Mouse (Mus musculus): ENCODE measurements around the gene Agap1. TPM values are rescaled to one million over a fixed set of nuclear protein-coding genes. Genes with fewer than 3 reads are reported as not detected.

Agap1 gene
- polyA plus RNA-seq, 1 experiment from 2014 or later = 17.9 TPM

DNA sequence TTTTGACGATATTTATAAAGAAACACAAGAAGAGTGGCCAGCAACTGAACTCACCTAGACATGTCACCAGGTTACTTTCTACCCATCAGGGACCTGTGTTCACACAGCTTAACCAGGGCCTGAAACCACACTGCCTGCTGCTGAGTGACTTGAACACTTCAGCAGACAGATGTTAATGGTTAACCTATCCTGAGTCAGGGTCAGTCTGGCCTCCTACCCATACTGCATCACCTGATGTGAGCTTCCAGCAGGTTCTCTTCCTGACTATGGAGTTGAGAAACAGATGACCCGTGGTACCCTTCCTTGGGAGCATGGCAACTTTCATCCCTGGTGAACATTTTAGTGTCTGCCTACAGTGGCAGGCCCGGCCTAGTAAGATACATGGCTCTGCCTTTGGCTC, 367.8 kb downstream of the Agap1 start:
- Histone ChIP-seq H3K4me2 (ENCODE audit: low read length) (no peak overlapping the region), H3K4me3 (ENCODE audit: low read depth, low read length) (no peak overlapping the region), H3K9ac (ENCODE audit: low read length) (no peak overlapping the region), H3K27me3 (replicated peaks; ENCODE audit: control insufficient read depth, insufficient read depth, low read length) (no peaks in the 10 kb centered on the region), H3K36me3 (ENCODE audit: control insufficient read depth, insufficient read depth, low read length) (no peaks in the 10 kb centered on the region), H3K9me3 (ENCODE audit: control insufficient read depth, low read length) (no peaks in the 10 kb centered on the region), H3K4me1 (replicated peaks; ENCODE audit: control insufficient read depth, insufficient read depth, low read length) (no peaks in the 10 kb centered on the region), H3K27ac (ENCODE audit: low read depth) (no peak overlapping the region)
- DNase-seq (ENCODE audit: low spot score) = no peak
- 85% methylated on average over 3 of the region's 3 CpGs for WGBS
- ATAC-seq (replicated peaks; ENCODE audit: low FRiP score, low TSS enrichment, low read depth) = 0 out of 2 replicates have a peak, but pooled peaks have one; percentile 43

DNA sequence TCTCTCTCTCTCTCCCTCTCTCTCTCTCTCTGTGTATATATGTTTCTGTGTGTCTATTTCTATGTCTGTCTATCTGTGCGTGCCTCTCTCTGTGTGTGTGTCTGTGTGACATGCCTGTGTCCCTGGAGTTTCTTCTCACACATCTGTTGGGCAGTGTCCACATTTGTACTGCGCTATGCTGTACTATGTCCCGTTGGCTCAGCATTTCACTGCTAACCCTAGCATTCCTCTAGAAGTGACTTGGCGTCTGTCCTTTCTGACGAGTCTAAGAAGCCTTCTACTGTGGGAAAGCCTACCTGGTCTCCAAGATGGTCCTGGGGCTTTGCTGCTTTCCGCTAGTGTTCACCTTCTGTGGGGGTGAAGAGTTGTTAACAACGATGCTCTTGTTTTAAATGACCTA, 368.4 kb downstream of the Agap1 start:
- no peak overlapping the region for H3K27ac ChIP-seq (ENCODE audit: low read depth)
- no peak overlapping the region for H3K4me3 ChIP-seq (ENCODE audit: low read depth, low read length)
- ATAC-seq (replicated peaks; ENCODE audit: low FRiP score, low TSS enrichment, low read depth) (no peak), DNase-seq (ENCODE audit: low spot score) (no peak)
- H3K4me2 ChIP-seq (ENCODE audit: low read length) = no peak overlapping the region
- no peak overlapping the region for H3K9ac ChIP-seq (ENCODE audit: low read length)
- 90% methylated on average over 7 of the region's 7 CpGs for WGBS
- no peaks in the 10 kb centered on the region for H3K9me3 ChIP-seq (ENCODE audit: control insufficient read depth, low read length)
- H3K36me3 ChIP-seq (ENCODE audit: control insufficient read depth, insufficient read depth, low read length) = no peaks in the 10 kb centered on the region
- no peaks in the 10 kb centered on the region for H3K4me1 ChIP-seq (replicated peaks; ENCODE audit: control insufficient read depth, insufficient read depth, low read length)
- no peaks in the 10 kb centered on the region for H3K27me3 ChIP-seq (replicated peaks; ENCODE audit: control insufficient read depth, insufficient read depth, low read length)

DNA sequence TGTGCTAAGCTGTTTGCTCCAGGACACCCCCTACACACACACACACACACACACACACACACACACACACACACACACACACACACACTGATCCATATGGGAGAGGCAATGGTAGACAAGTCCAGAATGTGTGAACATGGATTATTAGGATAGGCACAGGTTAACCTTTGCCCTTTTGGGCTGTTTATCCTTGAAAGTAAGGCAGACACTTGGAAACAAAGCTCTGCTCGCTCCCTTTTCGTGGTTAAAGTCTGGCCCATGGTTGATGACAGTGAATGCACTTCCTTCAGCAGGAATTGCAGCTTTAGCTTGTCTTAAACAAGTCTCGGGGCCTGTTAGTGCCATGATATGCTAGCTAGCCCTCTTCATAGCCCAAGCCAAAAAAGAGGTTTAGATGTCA, 372.4 kb downstream of the Agap1 start:
- H3K4me3 ChIP-seq (ENCODE audit: low read depth, low read length) = no peak overlapping the region
- no peaks in the 10 kb centered on the region for H3K9me3 ChIP-seq (ENCODE audit: control insufficient read depth, low read length)
- H3K27ac ChIP-seq (ENCODE audit: low read depth) = no peak overlapping the region
- H3K9ac ChIP-seq (ENCODE audit: low read length) = no peak overlapping the region
- no peak for DNase-seq (ENCODE audit: low spot score)
- H3K4me2 ChIP-seq (ENCODE audit: low read length) = no peak overlapping the region
- H3K36me3 ChIP-seq (ENCODE audit: control insufficient read depth, insufficient read depth, low read length) = no peaks in the 10 kb centered on the region
- H3K4me1 ChIP-seq (replicated peaks; ENCODE audit: control insufficient read depth, insufficient read depth, low read length) = no peaks in the 10 kb centered on the region
- no peaks in the 10 kb centered on the region for H3K27me3 ChIP-seq (replicated peaks; ENCODE audit: control insufficient read depth, insufficient read depth, low read length)
- ATAC-seq (replicated peaks; ENCODE audit: low FRiP score, low TSS enrichment, low read depth) = no peak
- 41% methylated on average over 3 of the region's 3 CpGs for WGBS

DNA sequence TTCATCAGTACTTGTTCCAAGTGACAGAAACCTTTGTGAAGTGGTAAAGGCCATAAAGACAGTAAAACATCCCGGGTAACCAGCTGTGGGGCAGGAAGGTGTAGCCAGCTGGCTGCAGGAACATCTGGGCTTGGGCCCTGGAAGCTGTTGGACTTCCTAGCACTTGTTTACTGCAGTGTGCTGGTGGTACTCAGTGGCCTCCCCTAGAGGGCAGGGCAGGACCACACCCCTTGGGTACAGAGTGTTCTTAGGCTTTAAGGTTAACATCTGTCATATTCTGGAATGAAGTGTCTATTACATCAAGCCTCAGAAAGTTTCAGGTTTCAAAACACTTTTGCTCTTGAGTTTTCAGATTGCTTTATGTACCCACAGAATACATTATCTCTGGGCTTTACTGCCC, 376.5 kb downstream of the Agap1 start:
- Histone ChIP-seq H3K4me2 (ENCODE audit: low read length) (no peak overlapping the region), H3K27ac (ENCODE audit: low read depth) (no peak overlapping the region), H3K4me1 (replicated peaks; ENCODE audit: control insufficient read depth, insufficient read depth, low read length) (no peaks in the 10 kb centered on the region), H3K4me3 (ENCODE audit: low read depth, low read length) (no peak overlapping the region), H3K27me3 (replicated peaks; ENCODE audit: control insufficient read depth, insufficient read depth, low read length) (no peaks in the 10 kb centered on the region), H3K36me3 (ENCODE audit: control insufficient read depth, insufficient read depth, low read length) (no peaks in the 10 kb centered on the region), H3K9ac (ENCODE audit: low read length) (no peak overlapping the region), H3K9me3 (ENCODE audit: control insufficient read depth, low read length) (no peaks in the 10 kb centered on the region)
- 30% methylated on average over 1 of the region's 1 CpGs for WGBS
- DNase-seq (ENCODE audit: low spot score) (no peak), ATAC-seq (replicated peaks; ENCODE audit: low FRiP score, low TSS enrichment, low read depth) (no peak)

DNA sequence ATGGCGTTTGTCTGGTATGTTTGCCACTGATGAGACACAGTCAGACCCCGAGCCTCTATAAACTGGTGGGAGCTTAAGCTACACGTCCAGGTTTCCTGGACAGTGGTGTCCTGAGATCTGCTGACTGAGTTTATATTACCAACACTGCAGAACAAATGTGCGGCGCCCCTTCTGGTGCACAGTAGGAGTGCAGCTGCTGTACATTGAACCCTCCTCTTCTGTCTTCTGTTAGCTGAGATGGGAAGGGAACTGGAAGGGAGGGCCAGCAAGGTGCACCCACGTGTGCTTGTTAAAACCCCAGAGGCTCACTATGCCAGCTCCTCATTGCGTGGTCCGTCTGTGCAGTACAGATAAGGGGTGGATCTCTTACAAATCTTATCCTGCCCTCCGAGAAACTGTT, 389.5 kb downstream of the Agap1 start:
- H3K9me3 ChIP-seq (ENCODE audit: control insufficient read depth, low read length) = no peaks in the 10 kb centered on the region
- no peak for DNase-seq (ENCODE audit: low spot score)
- H3K4me1 ChIP-seq (replicated peaks; ENCODE audit: control insufficient read depth, insufficient read depth, low read length) = 0 out of 2 replicates have a peak, but pooled peaks cover 1% of the 10 kb centered on the region
- peaks cover 6% of the 10 kb centered on the region; the same call in 1 of the 2 replicates for H3K36me3 ChIP-seq (ENCODE audit: control insufficient read depth, insufficient read depth, low read length)
- no peak for ATAC-seq (replicated peaks; ENCODE audit: low FRiP score, low TSS enrichment, low read depth)
- WGBS = 68% methylated on average over 9 of the region's 9 CpGs
- no peaks in the 10 kb centered on the region for H3K27me3 ChIP-seq (replicated peaks; ENCODE audit: control insufficient read depth, insufficient read depth, low read length)
- no peak overlapping the region for H3K4me2 ChIP-seq (ENCODE audit: low read length)
- H3K9ac ChIP-seq (ENCODE audit: low read length) = no peak overlapping the region
- H3K27ac ChIP-seq (ENCODE audit: low read depth) = no peak overlapping the region
- H3K4me3 ChIP-seq (ENCODE audit: low read depth, low read length) = no peak overlapping the region

DNA sequence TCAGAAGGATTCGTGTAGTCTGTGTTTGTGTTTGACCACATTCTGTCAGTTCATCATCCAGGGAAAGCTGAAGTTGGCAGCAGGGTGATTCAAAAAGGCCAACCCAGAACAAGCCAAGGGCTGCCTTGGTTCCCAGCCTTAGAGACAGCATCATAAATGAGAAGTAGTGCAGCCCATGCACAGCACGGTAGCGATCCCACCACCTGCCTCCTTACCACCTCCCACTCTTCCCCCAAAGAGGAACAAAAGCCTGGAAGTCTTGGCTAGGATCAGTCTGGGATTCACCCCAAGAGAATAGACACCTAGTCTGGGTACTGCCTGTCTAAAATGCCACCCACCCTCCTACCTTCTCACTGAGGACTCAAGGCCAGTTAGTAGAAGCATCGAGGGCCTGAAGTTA, 390.9 kb downstream of the Agap1 start:
- 77% methylated on average over 4 of the region's 4 CpGs for WGBS
- no peaks in the 10 kb centered on the region for H3K27me3 ChIP-seq (replicated peaks; ENCODE audit: control insufficient read depth, insufficient read depth, low read length)
- 0 out of 2 replicates have a peak, but pooled peaks cover 6% of the 10 kb centered on the region for H3K36me3 ChIP-seq (ENCODE audit: control insufficient read depth, insufficient read depth, low read length)
- DNase-seq (ENCODE audit: low spot score) (no peak), ATAC-seq (replicated peaks; ENCODE audit: low FRiP score, low TSS enrichment, low read depth) (no peak)
- no peaks in the 10 kb centered on the region for H3K9me3 ChIP-seq (ENCODE audit: control insufficient read depth, low read length)
- no peak overlapping the region for H3K4me3 ChIP-seq (ENCODE audit: low read depth, low read length)
- no peak overlapping the region for H3K9ac ChIP-seq (ENCODE audit: low read length)
- no peak overlapping the region for H3K4me2 ChIP-seq (ENCODE audit: low read length)
- no peak overlapping the region for H3K27ac ChIP-seq (ENCODE audit: low read depth)
- peaks cover 12% of the 10 kb centered on the region; the same call in 1 of the 2 replicates for H3K4me1 ChIP-seq (replicated peaks; ENCODE audit: control insufficient read depth, insufficient read depth, low read length)

DNA sequence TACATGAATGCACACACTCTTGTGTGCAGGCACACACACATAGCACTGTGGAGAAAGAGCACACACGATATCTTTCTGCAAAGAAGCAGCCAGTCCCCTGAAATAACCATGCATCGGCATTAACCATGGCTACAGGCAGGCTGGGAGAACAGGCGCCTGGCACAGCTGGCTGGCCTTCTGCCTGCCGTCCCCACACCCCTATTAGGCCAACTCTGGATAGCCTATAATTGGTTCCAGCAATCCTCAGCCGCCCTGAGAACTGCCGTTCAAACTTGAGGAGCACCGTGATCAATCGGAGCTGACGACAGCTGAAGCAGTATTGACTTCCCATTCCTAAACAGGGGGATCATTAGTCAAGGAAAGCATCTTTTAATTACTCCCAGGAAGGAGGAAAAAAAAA, 391.5 kb downstream of the Agap1 start:
- DNase-seq (ENCODE audit: low spot score) = no peak
- peaks cover 12% of the 10 kb centered on the region; the same call in 1 of the 2 replicates for H3K4me1 ChIP-seq (replicated peaks; ENCODE audit: control insufficient read depth, insufficient read depth, low read length)
- no peak overlapping the region for H3K4me2 ChIP-seq (ENCODE audit: low read length)

DNA sequence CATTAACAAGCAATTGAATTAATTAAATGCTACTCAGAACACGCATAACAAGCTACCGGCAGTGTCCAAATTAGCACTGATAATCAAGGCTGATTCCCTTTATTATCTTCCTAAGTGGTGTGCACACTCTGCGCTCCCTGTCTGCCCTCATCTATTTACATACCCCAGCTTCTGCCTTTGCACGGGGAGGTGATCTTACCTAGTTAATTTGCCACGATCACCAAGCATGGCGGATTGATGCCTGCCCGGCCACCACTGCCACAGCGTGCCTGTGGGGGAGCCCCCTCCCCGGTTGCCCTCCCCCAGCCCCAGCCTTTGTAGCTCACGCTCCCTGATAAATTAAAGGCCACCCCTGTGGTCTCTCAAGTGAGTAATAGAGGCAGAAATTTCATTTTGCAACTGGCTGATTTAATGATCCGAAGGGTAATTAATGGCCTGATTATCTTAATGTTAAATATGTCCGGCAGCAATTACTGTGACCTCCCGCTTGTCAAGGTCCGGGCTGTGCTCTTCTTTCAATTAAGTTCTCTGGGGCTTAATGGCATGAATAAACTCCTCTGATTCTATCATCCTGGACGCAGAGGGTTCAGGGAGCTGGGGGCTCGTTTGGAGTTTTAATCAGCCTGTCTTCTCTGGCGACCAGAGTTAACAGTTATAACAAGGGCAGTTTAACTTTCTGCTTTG, 393.9 kb downstream of the Agap1 start:
- H3K36me3 ChIP-seq (ENCODE audit: control insufficient read depth, insufficient read depth, low read length) = 0 out of 2 replicates have a peak, but pooled peaks cover 6% of the 10 kb centered on the region
- H3K9me3 ChIP-seq (ENCODE audit: control insufficient read depth, low read length) = no peaks in the 10 kb centered on the region
- H3K4me3 ChIP-seq (ENCODE audit: low read depth, low read length) = no peak overlapping the region
- no peak overlapping the region for H3K27ac ChIP-seq (ENCODE audit: low read depth)
- peaks cover 12% of the 10 kb centered on the region; the same call in 1 of the 2 replicates for H3K4me1 ChIP-seq (replicated peaks; ENCODE audit: control insufficient read depth, insufficient read depth, low read length)
- ATAC-seq (replicated peaks; ENCODE audit: low FRiP score, low TSS enrichment, low read depth) (no peak), DNase-seq (ENCODE audit: low spot score) (no peak)
- H3K4me2 ChIP-seq (ENCODE audit: low read length) = no peak overlapping the region
- 55% methylated on average over 17 of the region's 17 CpGs for WGBS
- H3K27me3 ChIP-seq (replicated peaks; ENCODE audit: control insufficient read depth, insufficient read depth, low read length) = no peaks in the 10 kb centered on the region
- no peak overlapping the region for H3K9ac ChIP-seq (ENCODE audit: low read length)

More for the DNA sequence above, 391.5 kb downstream of the Agap1 start:
- 68% methylated on average over 9 of the region's 9 CpGs for WGBS
- Histone ChIP-seq H3K27ac (ENCODE audit: low read depth) (no peak overlapping the region), H3K9me3 (ENCODE audit: control insufficient read depth, low read length) (no peaks in the 10 kb centered on the region), H3K27me3 (replicated peaks; ENCODE audit: control insufficient read depth, insufficient read depth, low read length) (no peaks in the 10 kb centered on the region), H3K9ac (ENCODE audit: low read length) (no peak overlapping the region), H3K4me3 (ENCODE audit: low read depth, low read length) (no peak overlapping the region), H3K36me3 (ENCODE audit: control insufficient read depth, insufficient read depth, low read length) (0 out of 2 replicates have a peak, but pooled peaks cover 6% of the 10 kb centered on the region)
- ATAC-seq (replicated peaks; ENCODE audit: low FRiP score, low TSS enrichment, low read depth) = no peak

Data from intestine, embryonic 14.5 days (tissue).